Mouse (Mus musculus) ES-Bruce4 (cell line): ENCODE measurements around the gene Tsc22d1. TPM values are rescaled to one million over a fixed set of nuclear protein-coding genes. Genes with fewer than 3 reads are reported as not detected.

Experiments
- H3K27ac ChIP-seq: 2 replicates; pipeline ENCODE4 v1.5.1; 2012; ENCODE audit warnings: low read length, inconsistent platforms; ENCODE audit not compliant: insufficient read depth
- H3K27me3 ChIP-seq: 2 replicates; pipeline ENCODE4 v1.6.1; 2012; ENCODE audit warnings: mild to moderate bottlenecking, low read length, inconsistent platforms; ENCODE audit not compliant: control insufficient read depth, poor library complexity, insufficient read depth, severe bottlenecking
- H3K36me3 ChIP-seq: 2 replicates; pipeline ENCODE4 v1.6.1; 2012; ENCODE audit warnings: inconsistent platforms, mild to moderate bottlenecking, low read length, moderate library complexity; ENCODE audit not compliant: control insufficient read depth, poor library complexity, insufficient read depth, severe bottlenecking
- H3K4me1 ChIP-seq: one replicate; pipeline ENCODE4 v1.8.1; 2011; ENCODE audit warnings: low read length; ENCODE audit not compliant: control insufficient read depth, insufficient read depth
- H3K4me3 ChIP-seq: 2 replicates; pipeline ENCODE4 v1.5.1; 2011; ENCODE audit warnings: low read depth, mild to moderate bottlenecking, low read length
- H3K9ac ChIP-seq: 2 replicates; pipeline ENCODE4 v1.6.1; 2012; ENCODE audit warnings: low read depth, mild to moderate bottlenecking, inconsistent platforms; ENCODE audit not compliant: poor library complexity, severe bottlenecking
- H3K9me3 ChIP-seq: replicated peaks from 2 replicates; pipeline ENCODE4 v1.6.1; 2012; ENCODE audit warnings: mild to moderate bottlenecking, low read length, inconsistent platforms; ENCODE audit not compliant: control insufficient read depth, poor library complexity, insufficient read depth, severe bottlenecking
- CTCF ChIP-seq: IDR thresholded peaks from one replicate; pipeline ENCODE4 v1.8.1; 2011; ENCODE audit warnings: low read depth, low read length
- EP300 ChIP-seq: IDR thresholded peaks from 2 replicates; pipeline ENCODE4 v1.6.1; 2011; ENCODE audit warnings: low read depth, low read length; ENCODE audit not compliant: insufficient read depth
- POLR2A ChIP-seq: IDR thresholded peaks from one replicate; pipeline ENCODE4 v1.8.1; 2011; ENCODE audit warnings: low read length; ENCODE audit not compliant: insufficient read depth
- polyA plus RNA-seq: library from polyadenylated mRNA; stranded (reverse); fragments of >200 nt; gene quantifications from 2 replicates; pipeline ENCODE4 v1.2.4, GENCODE M21; 2011; ENCODE audit warnings: low read depth; ENCODE audit not compliant: missing spikeins, insufficient read depth, insufficient read length

The Tsc22d1 gene
- polyA plus RNA-seq, 1 experiment: 261 TPM

DNA sequence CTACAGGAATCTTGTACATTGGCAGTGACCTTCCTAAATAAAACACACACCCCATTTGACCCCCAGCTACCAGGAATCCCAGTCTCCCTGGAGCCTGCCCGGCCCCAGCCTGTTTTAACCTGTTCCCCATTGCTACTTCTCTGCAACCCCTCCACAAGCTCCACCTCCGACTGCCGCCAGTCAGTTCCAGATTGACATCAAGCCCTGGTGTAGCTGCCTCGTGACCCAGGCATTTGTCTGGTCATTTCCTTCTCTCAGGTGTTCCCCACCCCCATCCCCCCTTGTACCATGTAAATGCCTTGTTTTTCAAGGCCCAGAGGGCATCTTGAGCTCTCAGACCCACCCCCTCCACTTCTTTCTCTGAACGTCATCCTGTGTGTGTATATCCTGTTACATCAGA, 80.3 kb downstream of the Tsc22d1 start:
- no peaks in the 10 kb centered on the region for H3K36me3 ChIP-seq
- TF ChIP-seq POLR2A (no peak), CTCF (no peak), EP300 (peak; percentile 99)
- no peaks in the 10 kb centered on the region for H3K9me3 ChIP-seq
- H3K4me1 ChIP-seq: peaks cover 1% of the 10 kb centered on the region
- peak overlapping the region; percentile 31 for H3K9ac ChIP-seq
- H3K4me3 ChIP-seq: peak overlapping the region; percentile 61
- H3K27ac ChIP-seq: peak overlapping the region; percentile 93
- no peaks in the 10 kb centered on the region for H3K27me3 ChIP-seq

DNA sequence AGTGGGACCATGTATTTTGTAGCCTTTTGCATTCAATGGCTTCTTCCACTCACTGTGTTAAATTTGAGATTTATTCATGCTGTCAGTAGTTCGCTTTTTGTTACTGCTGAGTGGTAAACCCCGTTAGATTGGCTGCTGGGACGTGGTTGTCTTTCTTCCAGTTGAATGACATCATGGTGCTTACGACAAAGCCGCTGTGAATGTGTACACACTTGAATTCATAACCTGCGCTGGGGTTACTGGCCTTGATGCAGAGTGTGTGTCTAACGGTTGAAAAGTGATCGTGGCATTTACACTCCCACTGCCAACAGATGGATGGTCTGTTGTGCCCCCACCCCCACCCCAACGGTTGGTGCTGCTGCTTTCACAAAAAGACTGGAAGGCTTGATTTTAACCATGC, 82.4 kb downstream of the Tsc22d1 start:
- Histone ChIP-seq H3K9me3 (no peaks in the 10 kb centered on the region), H3K36me3 (no peaks in the 10 kb centered on the region)

DNA sequence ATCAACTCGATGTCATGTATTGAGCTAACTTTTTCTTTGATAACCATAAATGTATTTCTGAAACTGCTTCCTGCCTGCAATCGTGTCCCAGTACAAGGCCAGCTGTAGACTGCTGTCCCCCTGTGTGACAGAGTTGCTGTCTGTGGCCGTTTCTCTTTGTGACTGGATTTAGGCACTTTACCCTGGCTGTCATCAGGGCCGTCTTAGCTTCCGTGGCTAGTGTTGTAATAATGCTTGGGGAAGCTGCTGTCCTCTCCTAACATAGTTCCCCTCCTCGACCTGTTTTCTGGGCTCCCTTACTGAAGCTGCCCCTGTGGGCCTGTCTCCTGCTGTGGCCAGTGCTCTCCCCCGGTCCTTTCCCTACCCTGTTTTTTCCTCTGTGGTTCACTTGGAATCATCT, 83.4 kb downstream of the Tsc22d1 start:
- H3K9ac ChIP-seq: no peak overlapping the region
- H3K27me3 ChIP-seq: no peaks in the 10 kb centered on the region
- no peak overlapping the region for H3K4me3 ChIP-seq
- H3K36me3 ChIP-seq: no peaks in the 10 kb centered on the region
- H3K27ac ChIP-seq: peak overlapping the region; percentile 62; the same call in 1 of the 2 replicates
- TF ChIP-seq EP300 (no peak), CTCF (no peak), POLR2A (no peak)
- H3K4me1 ChIP-seq: peaks cover 1% of the 10 kb centered on the region
- H3K9me3 ChIP-seq: no peaks in the 10 kb centered on the region

More for the DNA sequence above, 82.4 kb downstream of the Tsc22d1 start:
- Histone ChIP-seq H3K27me3 (no peaks in the 10 kb centered on the region), H3K4me3 (no peak overlapping the region), H3K4me1 (peaks cover 1% of the 10 kb centered on the region), H3K27ac (no peak overlapping the region), H3K9ac (no peak overlapping the region)
- TF ChIP-seq CTCF: no peak
- no peak for TF ChIP-seq EP300
- TF ChIP-seq POLR2A: no peak

DNA sequence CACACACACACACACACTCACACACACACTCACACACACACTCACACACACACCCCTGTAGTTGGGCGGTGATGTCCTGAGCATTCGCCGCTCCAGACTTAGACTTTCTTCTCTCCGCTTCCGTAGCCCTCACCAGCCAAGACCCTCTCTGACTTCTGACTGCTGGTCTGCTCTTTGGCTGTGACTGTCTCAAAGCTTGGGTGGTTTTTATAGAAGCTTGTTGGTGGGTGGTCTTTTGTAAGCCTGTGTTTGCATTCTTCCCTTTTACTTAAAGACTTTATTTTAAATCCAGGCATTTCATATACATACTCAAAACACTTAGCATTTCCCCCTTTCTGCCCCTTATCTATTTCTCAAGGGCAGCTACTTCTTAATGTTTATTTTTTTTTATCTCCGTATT, 84.7 kb downstream of the Tsc22d1 start:
- H3K9me3 ChIP-seq: no peaks in the 10 kb centered on the region
- no peak overlapping the region for H3K9ac ChIP-seq
- TF ChIP-seq EP300 (no peak), CTCF (no peak), POLR2A (no peak)
- H3K27me3 ChIP-seq: no peaks in the 10 kb centered on the region
- no peak overlapping the region for H3K4me3 ChIP-seq
- H3K36me3 ChIP-seq: no peaks in the 10 kb centered on the region
- peaks cover 1% of the 10 kb centered on the region for H3K4me1 ChIP-seq
- H3K27ac ChIP-seq: no peak overlapping the region

DNA sequence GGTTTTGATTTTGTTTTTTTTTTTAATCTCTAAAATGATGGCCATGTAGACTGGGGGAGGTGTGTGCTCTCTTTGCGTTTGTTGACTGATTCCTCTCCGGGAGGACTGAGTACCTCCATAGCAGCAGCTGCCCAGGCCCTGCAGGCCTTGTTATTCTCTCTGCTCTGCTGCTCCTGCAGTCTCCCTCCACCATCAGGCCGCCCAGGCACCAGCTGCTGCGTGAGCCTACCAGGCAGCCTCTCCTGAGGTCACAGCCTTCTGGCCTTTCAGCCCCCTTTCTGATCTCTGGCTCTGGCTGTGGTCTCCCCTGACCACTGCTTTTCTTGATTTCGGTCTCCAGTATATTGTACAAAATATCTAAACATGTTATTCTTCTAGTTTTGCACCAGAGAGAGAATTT, 85.3 kb downstream of the Tsc22d1 start:
- Histone ChIP-seq H3K9me3 (no peaks in the 10 kb centered on the region), H3K4me3 (no peak overlapping the region), H3K27me3 (no peaks in the 10 kb centered on the region), H3K36me3 (no peaks in the 10 kb centered on the region), H3K27ac (peak overlapping the region; percentile 68), H3K9ac (0 out of 2 replicates have a peak overlapping the region, but pooled peaks have one; percentile 8), H3K4me1 (peaks cover 1% of the 10 kb centered on the region)
- no peak for TF ChIP-seq POLR2A
- TF ChIP-seq EP300: no peak
- TF ChIP-seq CTCF: no peak

DNA sequence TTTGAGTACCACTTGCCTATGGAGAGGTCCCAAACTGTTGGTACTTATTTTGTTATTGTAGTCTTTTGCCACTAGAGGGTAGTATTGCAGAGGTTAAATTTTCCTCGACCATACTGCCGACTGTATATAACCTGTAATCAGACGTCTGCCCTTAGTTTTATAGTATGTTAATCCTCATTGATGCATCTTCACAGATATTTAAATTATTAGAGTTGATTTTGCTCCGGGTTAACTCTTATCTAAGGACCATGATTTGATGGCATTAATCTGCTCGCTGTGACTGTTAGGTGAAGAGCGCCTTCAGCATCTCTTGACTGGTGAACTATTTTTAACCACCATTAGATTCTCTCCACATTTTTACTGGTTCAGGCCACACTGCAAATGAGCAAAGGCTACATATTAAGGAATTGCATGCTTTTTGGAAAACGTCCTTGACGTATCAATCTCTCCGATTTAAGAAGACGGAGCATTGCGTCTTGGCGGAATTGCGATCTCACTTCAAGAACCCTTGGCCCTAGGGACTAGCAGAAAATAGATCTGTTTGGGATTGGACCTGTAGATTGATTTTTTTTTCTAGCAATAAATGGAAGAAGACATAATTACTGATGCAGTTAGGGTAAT, 88.6 kb downstream of the Tsc22d1 start:
- Histone ChIP-seq H3K27me3 (no peaks in the 10 kb centered on the region), H3K36me3 (peaks cover 26% of the 10 kb centered on the region), H3K9ac (peak overlapping the region; percentile 60), H3K4me1 (no peaks in the 10 kb centered on the region), H3K27ac (peak overlapping the region; percentile 68), H3K9me3 (no peaks in the 10 kb centered on the region), H3K4me3 (no peak overlapping the region)
- no peak for TF ChIP-seq POLR2A
- no peak for TF ChIP-seq CTCF
- TF ChIP-seq EP300: no peak
